Mouse (Mus musculus) heart, adult 2 months (tissue): ENCODE measurements around the gene Csnk2a1. TPM values are rescaled to one million over a fixed set of nuclear protein-coding genes. Genes with fewer than 3 reads are reported as not detected.
A peak's percentile ranks its signal among the peaks of the same experiment; 100 is the strongest.

ENCODE experiments used
- DNase-seq, 2 experiments: peaks; one replicate each; pipeline ENCODE4 v3.0.0; 2021
- H3K27ac ChIP-seq: fragments of 200-600 bp; 2 replicates; pipeline ENCODE4 v1.8.1; 2022
- H3K27me3 ChIP-seq: fragments of 200-500 bp; 2 replicates; pipeline ENCODE4 v1.6.1; 2012; ENCODE audit warnings: mild to moderate bottlenecking, low read length, inconsistent platforms, mixed read lengths; ENCODE audit not compliant: control insufficient read depth, insufficient read depth
- H3K36me3 ChIP-seq: fragments of 200-500 bp; 2 replicates; pipeline ENCODE4 v1.6.1; 2012; ENCODE audit warnings: low read length, inconsistent platforms; ENCODE audit not compliant: control insufficient read depth, insufficient read depth
- H3K4me1 ChIP-seq: fragments of 200-500 bp; 2 replicates; pipeline ENCODE4 v1.6.1; 2011; ENCODE audit warnings: low read length; ENCODE audit not compliant: control insufficient read depth, insufficient read depth
- H3K4me3 ChIP-seq: fragments of 200-600 bp; 2 replicates; pipeline ENCODE4 v1.8.1; 2022
- H3K79me2 ChIP-seq: fragments of 200-500 bp; replicated peaks from 2 replicates; pipeline ENCODE4 v1.6.1; 2012; ENCODE audit warnings: mild to moderate bottlenecking, inconsistent platforms, low read length, moderate library complexity, mixed read lengths; ENCODE audit not compliant: control insufficient read depth, insufficient read depth
- H3K9ac ChIP-seq: fragments of 200-500 bp; 2 replicates; pipeline ENCODE4 v1.6.1; 2012; ENCODE audit warnings: low read depth, mild to moderate bottlenecking, control low read depth, inconsistent platforms, low read length, mixed read lengths
- CTCF ChIP-seq: fragments of 200-600 bp; IDR thresholded peaks from 2 replicates; pipeline ENCODE4 v1.8.1; 2022; ENCODE audit warnings: antibody characterized with exemption, mild to moderate bottlenecking, moderate library complexity
- EP300 ChIP-seq: fragments of 200-500 bp; IDR thresholded peaks from 2 replicates; pipeline ENCODE4 v1.6.1; 2011; ENCODE audit warnings: low read depth, low read length, control low read depth; ENCODE audit not compliant: insufficient read depth
- POLR2A ChIP-seq: fragments of 200-500 bp; IDR thresholded peaks from 2 replicates; pipeline ENCODE4 v1.6.1; 2011; ENCODE audit warnings: mild to moderate bottlenecking, low read depth, low read length, control low read depth; ENCODE audit not compliant: insufficient read depth
- WGBS: fragments of 180-500 bp; shearing (Covaris S2); methylation state at CpG from one replicate; pipeline ENCODE4 v1.1.7; 2018; 5-methylcytosine and 5-hydroxymethylcytosine counted together
- intact Hi-C: fragments of 180-260 bp; cut with DNase I; formaldehyde crosslinking; loops from one replicate; pipeline ENCODE4 v1.15.1; 2025
- long read RNA-seq: library from polyadenylated mRNA; stranded (forward); transcript quantifications from one replicate; pipeline ENCODE4 v2.0.0, GENCODE M21; 2021
- polyA plus RNA-seq: library from polyadenylated mRNA; depleted of rRNA; stranded (reverse); fragments of >200 nt; gene quantifications from 2 replicates; pipeline ENCODE4 v1.2.3, GENCODE M21; 2012; rRNA removed
- total RNA-seq, 2 experiments: library from RNA; stranded (reverse); gene quantifications; 2 replicates each; pipeline ENCODE4 v1.2.3; 2021

The Csnk2a1 gene
- total RNA-seq (10 to 100 TPM; 89.0 to 94.1 TPM), polyA plus RNA-seq (40.7 and 74.9 TPM in 2 replicates)
- long read RNA-seq, full-length matches to known transcripts: 2 of 6 reads
- long read RNA-seq, partial matches to known transcripts: 0 of 6 reads
- long read RNA-seq, other reads (novel, unspliced or antisense): 4 of 6 reads

GRCm38 (mm10) chr2:152226248-152227050 is at the start of gene Csnk2a1:
Gene Csnk2a1, plus strand, starts transcription at chr2:152226839.
- H3K79me2 ChIP-seq: peaks cover 5% of the 10 kb centered on the region; the same call in 1 of the 2 replicates
- DNase-seq: peak; percentile 96
- peak within 1 kb of the TSS; percentile 99 for H3K9ac ChIP-seq
- TF ChIP-seq CTCF (no peak), POLR2A (peak; percentile 87; the same call in 1 of the 2 replicates), EP300 (peak; percentile 12; the same call in 1 of the 2 replicates)
- WGBS: under 1% methylated on average over 58 of the region's 58 CpGs
- H3K4me3 ChIP-seq: peak within 1 kb of the TSS; percentile 90
- no peaks in the 10 kb centered on the region for H3K27me3 ChIP-seq
- peaks cover 3% of the 10 kb centered on the region for H3K4me1 ChIP-seq
- H3K36me3 ChIP-seq: peaks cover 8% of the 10 kb centered on the region
- intact Hi-C loops: loop anchor here (2.0 to 5.0 kb wide), 2 partner anchors 106 to 141 kb away; partner anchors contain the start of gene Rbck1
- H3K27ac ChIP-seq: peak within 1 kb of the TSS; percentile 100

GRCm38 (mm10) chr2:152177162-152177805 is 49.4 kb upstream of the Csnk2a1 start:
- H3K4me3 ChIP-seq: peak overlapping the region; percentile 19
- H3K9ac ChIP-seq: peak overlapping the region; percentile 34; the same call in 1 of the 2 replicates
- DNase-seq: peak; percentile 78 to 87
- no peaks in the 10 kb centered on the region for H3K36me3 ChIP-seq
- peak; percentile 71 for TF ChIP-seq POLR2A
- 0 out of 2 replicates have a peak, but pooled peaks have one; percentile 3 for TF ChIP-seq CTCF
- TF ChIP-seq EP300: peak; percentile 93
- no peaks in the 10 kb centered on the region for H3K27me3 ChIP-seq
- peak overlapping the region; percentile 92 for H3K27ac ChIP-seq
- H3K79me2 ChIP-seq: no peaks in the 10 kb centered on the region
- WGBS: 29% methylated on average over 24 of the region's 24 CpGs
- H3K4me1 ChIP-seq: peaks cover 11% of the 10 kb centered on the region
- intact Hi-C loops: no loop called here

- TF ChIP-seq POLR2A (no peak), CTCF (no peak), EP300 (no peak)
- H3K79me2 ChIP-seq: no peaks in the 10 kb centered on the region
- WGBS: 63% methylated on average over 6 of the region's 6 CpGs
- H3K27ac ChIP-seq: peak overlapping the region; percentile 92
- DNase-seq: no peak
- H3K4me3 ChIP-seq: peak overlapping the region; percentile 19
- H3K27me3 ChIP-seq: no peaks in the 10 kb centered on the region
- H3K9ac ChIP-seq: peak overlapping the region; percentile 34; the same call in 1 of the 2 replicates
- no peaks in the 10 kb centered on the region for H3K36me3 ChIP-seq
- peaks cover 11% of the 10 kb centered on the region for H3K4me1 ChIP-seq
- intact Hi-C loops: no loop called here
Measured at GRCm38 (mm10) chr2:152177806-152178170, 48.9 kb upstream of the Csnk2a1 start.

GRCm38 (mm10) chr2:152178345-152178744 is 48.3 kb upstream of the Csnk2a1 start:
- H3K36me3 ChIP-seq: no peaks in the 10 kb centered on the region
- peaks cover 11% of the 10 kb centered on the region for H3K4me1 ChIP-seq
- WGBS: 90% methylated on average over 3 of the region's 3 CpGs
- H3K4me3 ChIP-seq: no peak overlapping the region
- intact Hi-C loops: no loop called here
- peak overlapping the region; percentile 92 for H3K27ac ChIP-seq
- no peak for DNase-seq
- H3K79me2 ChIP-seq: no peaks in the 10 kb centered on the region
- H3K27me3 ChIP-seq: no peaks in the 10 kb centered on the region
- TF ChIP-seq POLR2A (no peak), EP300 (no peak), CTCF (no peak)
- peak overlapping the region; percentile 20; the same call in 1 of the 2 replicates for H3K9ac ChIP-seq

- intact Hi-C loops: no loop called here
- no peaks in the 10 kb centered on the region for H3K36me3 ChIP-seq
- peak overlapping the region; percentile 3; the same call in 1 of the 2 replicates for H3K9ac ChIP-seq
- no peak for TF ChIP-seq EP300
- no peak for TF ChIP-seq CTCF
- no peak overlapping the region for H3K4me3 ChIP-seq
- H3K27ac ChIP-seq: peak overlapping the region; percentile 92
- peaks cover 11% of the 10 kb centered on the region for H3K4me1 ChIP-seq
- 59% methylated on average over 2 of the region's 2 CpGs for WGBS
- no peaks in the 10 kb centered on the region for H3K27me3 ChIP-seq
- no peak for DNase-seq
- H3K79me2 ChIP-seq: no peaks in the 10 kb centered on the region
Measured at GRCm38 (mm10) chr2:152179301-152179700, 47.3 kb upstream of the Csnk2a1 start.
